Comparison of ENCODE assay signal across 22 mouse cellular contexts in the genomic region with DNA sequence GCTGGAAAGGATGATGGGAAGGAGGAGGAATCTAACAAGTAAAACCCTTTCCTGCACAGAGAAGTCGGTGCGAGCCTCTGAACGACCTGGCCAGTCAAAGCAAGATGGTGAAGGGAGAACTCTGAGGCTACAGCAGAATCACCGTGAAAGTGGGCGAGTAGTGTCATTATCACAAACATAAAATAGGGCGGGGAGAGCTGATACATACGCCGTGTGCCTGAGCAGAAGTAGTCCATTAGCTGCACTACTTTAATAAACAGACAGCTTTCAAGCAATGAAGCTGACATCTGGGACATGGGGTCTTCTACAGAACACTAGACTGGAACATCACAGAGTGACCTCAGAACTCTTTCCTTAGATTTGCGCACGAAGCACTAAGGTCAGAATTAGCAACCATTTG. TPM values are rescaled to one million over a fixed set of nuclear protein-coding genes. Genes with fewer than 3 reads are reported as not detected.
DNase-seq lines count a peak whose midpoint lies in the region; ATAC-seq and TF ChIP-seq lines count a peak whose summit lies in the region.
"Had no signal": no experiment of that assay in that cellular context is flagged by ENCODE, and none has a peak within 500 bp of the region (broad histone marks: within the 10 kb centered on the region; RNA-seq: fewer than 3 reads in every experiment).

No protein-coding gene starts in this region.

- no peak overlapping the region for H3K27ac ChIP-seq in forebrain, postnatal 0 days (ENCODE audit: low read depth, low read length)
- H3K27ac ChIP-seq in forebrain, embryonic 16.5 days (ENCODE audit: low read length): no peak overlapping the region
- H3K27ac ChIP-seq in liver, embryonic 14.5 days: peak overlapping the region; percentile 93
- H3K27ac ChIP-seq: forebrain, embryonic 15.5 days; lung, embryonic 15.5 days; neural tube, embryonic 13.5 days had no signal

- H3K9me3 ChIP-seq in forebrain, postnatal 0 days (ENCODE audit: low read length): no peaks in the 10 kb centered on the region
- no peaks in the 10 kb centered on the region for H3K9me3 ChIP-seq in forebrain, embryonic 16.5 days (ENCODE audit: control insufficient read depth, low read length)
- no peaks in the 10 kb centered on the region for H3K9me3 ChIP-seq in erythroblast, embryonic 14.5 days (ENCODE audit: control insufficient read depth, low read length)
- H3K9me3 ChIP-seq in liver, embryonic 14.5 days (ENCODE audit: control insufficient read depth, low read length): no peaks in the 10 kb centered on the region
- H3K9me3 ChIP-seq: forebrain, embryonic 15.5 days; hindbrain, embryonic 10.5 days; lung, embryonic 15.5 days; neural tube, embryonic 13.5 days had no signal

- no peak overlapping the region for H3K4me3 ChIP-seq in forebrain, postnatal 0 days (ENCODE audit: low read depth, low read length)
- no peak overlapping the region for H3K4me3 ChIP-seq in forebrain, embryonic 16.5 days (replicated peaks; ENCODE audit: low read length)
- peak overlapping the region; percentile 21 for H3K4me3 ChIP-seq in erythroblast, embryonic 14.5 days (replicated peaks)
- H3K4me3 ChIP-seq in liver, embryonic 14.5 days (ENCODE audit: insufficient read depth in 1 of 2, low read depth in 2 of 2, low read length in 2 of 2): 0 out of 4 replicates have a peak overlapping the region, but pooled peaks of 1 of the 2 experiments have one; percentile 18
- H3K4me3 ChIP-seq: forebrain, embryonic 15.5 days; hindbrain, embryonic 10.5 days; lung, embryonic 15.5 days; myocyte; neural tube, embryonic 13.5 days had no signal

- no peak for DNase-seq in forebrain, postnatal 0 days
- DNase-seq in MEL-GATA-1-ER (ENCODE audit: extremely low read depth, low read depth) (peak; percentile 54), MN1 (ENCODE audit: low spot score) (no peak)
- DNase-seq in liver, embryonic 14.5 days (ENCODE audit: low read depth in 3 of 3, low spot score in 3 of 3): peak in 2 of 3 experiments; percentile 20 to 39
- DNase-seq in spleen, postnatal 14 days (ENCODE audit: low spot score in 2 of 2): no peak
- no peak for DNase-seq in layer of hippocampus, adult 11-12 months (ENCODE audit: low spot score)
- DNase-seq: cerebellum, adult 8-10 months; gastrocnemius, postnatal 36 days; kidney, adult 9 months; kidney, postnatal 14 days; thymus, postnatal 36 days had no signal

- 0 out of 2 replicates have a peak, but pooled peaks have one; percentile 5 for ATAC-seq in forebrain, postnatal 0 days
- no peak for ATAC-seq in forebrain, embryonic 16.5 days
- peak; percentile 40; the same call in 1 of the 2 replicates for ATAC-seq in liver, embryonic 14.5 days (ENCODE audit: insufficient read depth)
- ATAC-seq: forebrain, embryonic 15.5 days; intestine, embryonic 16.5 days; midbrain, embryonic 16.5 days had no signal

- H3K4me2 ChIP-seq in forebrain, postnatal 0 days (ENCODE audit: low read depth): no peak overlapping the region
- H3K4me2 ChIP-seq in forebrain, embryonic 16.5 days (ENCODE audit: low read length): no peak overlapping the region
- peak overlapping the region; percentile 65 for H3K4me2 ChIP-seq in liver, embryonic 14.5 days (ENCODE audit: low read depth)
- H3K4me2 ChIP-seq: forebrain, embryonic 15.5 days; lung, embryonic 15.5 days; neural tube, embryonic 13.5 days had no signal

- no peaks in the 10 kb centered on the region for H3K27me3 ChIP-seq in forebrain, postnatal 0 days (ENCODE audit: insufficient read depth, low read length)
- H3K27me3 ChIP-seq in forebrain, embryonic 16.5 days (replicated peaks; ENCODE audit: control insufficient read depth, insufficient read depth, low read length): no peaks in the 10 kb centered on the region
- no peaks in the 10 kb centered on the region for H3K27me3 ChIP-seq in erythroblast, embryonic 14.5 days (ENCODE audit: control insufficient read depth)
- H3K27me3 ChIP-seq in liver, embryonic 14.5 days (ENCODE audit: control insufficient read depth, insufficient read depth, low read length): no peaks in the 10 kb centered on the region
- H3K27me3 ChIP-seq: forebrain, embryonic 15.5 days; lung, embryonic 15.5 days; megakaryocyte, embryonic 14.5 days; neural tube, embryonic 13.5 days; Patski had no signal

- H3K36me3 ChIP-seq in forebrain, postnatal 0 days (ENCODE audit: insufficient read depth): peaks cover 35% of the 10 kb centered on the region
- H3K36me3 ChIP-seq in forebrain, embryonic 16.5 days (ENCODE audit: control insufficient read depth, insufficient read depth): peaks cover 27% of the 10 kb centered on the region
- peaks cover 78% of the 10 kb centered on the region for H3K36me3 ChIP-seq in erythroblast, embryonic 14.5 days (ENCODE audit: control insufficient read depth)
- peaks cover 18% of the 10 kb centered on the region for H3K36me3 ChIP-seq in liver, embryonic 14.5 days (replicated peaks; ENCODE audit: control insufficient read depth, insufficient read depth, low read depth)

- TF ChIP-seq CTCF in forebrain, postnatal 0 days (IDR thresholded peaks at IDR 0.05; ENCODE audit: low read depth): no peak
- TF ChIP-seq CTCF in liver, embryonic 14.5 days (IDR thresholded peaks at IDR 0.05; ENCODE audit: low read depth): no peak

- no peak for TF ChIP-seq EP300 in liver, embryonic 14.5 days (IDR thresholded peaks at IDR 0.05; ENCODE audit: low read depth)

- 86% methylated on average over 10 of the region's 10 CpGs for WGBS in forebrain, postnatal 0 days
- WGBS in forebrain, embryonic 16.5 days: 86% methylated on average over 10 of the region's 10 CpGs
- WGBS in liver, embryonic 14.5 days (ENCODE audit: insufficient replicate concordance): 36% methylated on average over 10 of the region's 10 CpGs

- H3K9ac ChIP-seq in forebrain, postnatal 0 days: no peak overlapping the region
- no peak overlapping the region for H3K9ac ChIP-seq in forebrain, embryonic 16.5 days (replicated peaks; ENCODE audit: low read depth, low read length)
- peak overlapping the region; percentile 63 for H3K9ac ChIP-seq in liver, embryonic 14.5 days (replicated peaks)
- H3K9ac ChIP-seq: forebrain, embryonic 15.5 days; lung, embryonic 15.5 days; neural tube, embryonic 13.5 days had no signal

- H3K4me1 ChIP-seq in forebrain, postnatal 0 days (ENCODE audit: insufficient read depth): no peaks in the 10 kb centered on the region; the same call in 1 of the 2 replicates
- H3K4me1 ChIP-seq in forebrain, embryonic 16.5 days (replicated peaks; ENCODE audit: control insufficient read depth, insufficient read depth, low read length): peaks cover 11% of the 10 kb centered on the region
- peaks cover 55% of the 10 kb centered on the region for H3K4me1 ChIP-seq in erythroblast, embryonic 14.5 days (ENCODE audit: control insufficient read depth)
- H3K4me1 ChIP-seq in liver, embryonic 14.5 days (replicated peaks; ENCODE audit: control insufficient read depth in 2 of 2, insufficient read depth in 2 of 2, low read length in 1 of 2): peaks cover 36 to 42% of the 10 kb centered on the region in 2 experiments

RNA-seq across cellular contexts. Expression of a gene that starts 32.6 kb away (rescaled TPM):
- total RNA-seq in forebrain, postnatal 0 days (2014; rRNA removed): 45.0 and 47.9 TPM in 2 replicates
- polyA plus RNA-seq in forebrain, postnatal 0 days (2015; fragmentation: Nextera tagmentation; extraction: Ambion mirVana): 18.0 and 24.0 TPM in 2 replicates
- polyA plus RNA-seq in forebrain, embryonic 16.5 days (2015; fragmentation: Nextera tagmentation; extraction: Ambion mirVana): 39.6 and 44.3 TPM in 2 replicates
- 1.0 and 1.2 TPM in 2 replicates for polyA plus RNA-seq in erythroblast, embryonic 14.5 days (2012)
- polyA plus RNA-seq in liver, embryonic 14.5 days (2012; rRNA removed): 3.9 and 5.1 TPM in 2 replicates
- 7.6 and 8.3 TPM in 2 replicates for polyA plus RNA-seq in liver, embryonic 14.5 days (2014; fragmentation: Nextera tagmentation; extraction: Ambion mirVana)

Comparison
In these comparisons a context has a peak if more than half of its experiments do, and no peak if none do; other contexts are left out.
1. DNase-seq: peak in MEL-GATA-1-ER (single experiment) and liver, embryonic 14.5 days (2 of 3); none in forebrain, postnatal 0 days (single experiment), spleen, postnatal 14 days (0 of 2), MN1 (single experiment) and layer of hippocampus, adult 11-12 months (single experiment).